Mouse (Mus musculus) E14TG2a.4 (cell line): ENCODE results near the gene Phox2a.

Source experiments
- CTCF ChIP-seq: conservative IDR thresholded peaks from 2 replicates; pipeline ENCODE4 v1.5.1; 2014; ENCODE audit warnings: low read length
- NANOG ChIP-seq: IDR thresholded peaks from 2 replicates; pipeline ENCODE4 v1.6.1; 2014; ENCODE audit warnings: borderline replicate concordance, low read length, mixed read lengths
- POU5F1 ChIP-seq: IDR thresholded peaks from 2 replicates; pipeline ENCODE4 v1.6.1; 2014; ENCODE audit warnings: low read length, borderline replicate concordance

GRCm38 (mm10) chr7:101868241-101869162 is 50.4 kb downstream of the Phox2a start:
- TF ChIP-seq CTCF (no peak), POU5F1 (no peak), NANOG (no peak)
